Mouse (Mus musculus): ENCODE data around the gene Upp2.

Upp2 gene

DNA sequence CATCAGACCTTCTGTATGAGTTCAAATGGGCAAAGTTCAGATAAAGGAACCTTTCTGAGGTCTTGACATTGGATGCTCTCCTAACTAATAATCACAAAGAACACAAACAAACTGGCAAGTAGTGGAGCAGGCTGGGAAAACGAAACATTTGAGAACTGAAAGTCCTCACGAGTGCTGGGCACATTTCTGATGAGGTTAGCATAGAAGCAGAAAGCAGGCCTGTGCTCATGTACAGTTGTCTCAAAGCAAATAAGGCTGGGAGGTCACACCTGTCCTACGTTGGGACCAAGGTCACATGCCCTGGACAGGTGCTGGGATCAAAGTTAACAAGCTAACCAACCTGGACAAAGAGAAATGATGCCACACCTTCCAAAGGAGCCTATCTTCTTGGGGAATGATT lies 187.6 kb downstream of the Upp2 start:
- DNase-seq (ENCODE audit: low spot score in 2 of 2): no peak

GRCm38 (mm10) chr2:58758081-58758480 lies 191.0 kb downstream of the Upp2 start:
- no peak for DNase-seq (ENCODE audit: low spot score in 2 of 2)

DNA sequence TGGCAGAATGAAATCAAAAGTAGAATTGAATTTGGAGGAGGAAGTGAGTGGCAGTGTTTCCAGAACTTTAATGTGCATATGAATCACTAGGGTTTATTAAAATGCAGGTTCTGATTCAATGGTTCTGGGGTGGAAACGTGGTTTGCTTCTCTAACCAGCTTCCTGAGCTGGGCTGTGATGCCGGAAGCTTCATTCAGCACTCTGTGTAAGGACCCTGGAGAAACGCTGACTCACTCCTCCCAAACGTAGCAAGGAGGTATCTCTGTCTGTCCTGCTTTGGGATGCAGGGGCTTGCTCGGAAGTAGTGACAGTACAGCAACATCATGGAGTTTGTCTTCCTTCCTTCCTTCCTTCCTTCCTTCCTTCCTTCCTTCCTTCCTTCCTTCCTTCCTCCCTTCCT lies 192.6 kb downstream of the Upp2 start:
- no peak for DNase-seq (ENCODE audit: low spot score in 2 of 2)

DNA sequence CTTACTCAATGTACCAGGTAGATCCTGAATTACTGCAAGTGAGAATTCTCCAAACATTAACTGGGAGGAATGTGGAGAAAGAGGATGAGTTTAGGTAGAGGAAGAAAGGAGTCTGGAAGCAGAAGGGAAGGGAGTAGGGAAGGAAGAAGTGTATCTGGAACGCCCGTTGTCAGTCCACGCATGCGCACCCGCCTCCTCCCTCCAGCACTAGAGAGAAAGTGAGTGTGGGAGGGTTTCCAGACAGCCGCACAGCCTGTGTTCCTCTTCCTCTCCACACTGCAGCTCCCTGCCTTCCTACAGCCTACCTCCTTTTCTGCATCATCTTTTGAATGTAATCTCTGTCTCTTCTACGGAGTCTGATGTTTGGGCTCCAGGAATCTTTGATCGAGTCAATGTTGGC lies 198.0 kb downstream of the Upp2 start:
- DNase-seq (ENCODE audit: low spot score in 2 of 2): peak; percentile 49 to 52

DNA sequence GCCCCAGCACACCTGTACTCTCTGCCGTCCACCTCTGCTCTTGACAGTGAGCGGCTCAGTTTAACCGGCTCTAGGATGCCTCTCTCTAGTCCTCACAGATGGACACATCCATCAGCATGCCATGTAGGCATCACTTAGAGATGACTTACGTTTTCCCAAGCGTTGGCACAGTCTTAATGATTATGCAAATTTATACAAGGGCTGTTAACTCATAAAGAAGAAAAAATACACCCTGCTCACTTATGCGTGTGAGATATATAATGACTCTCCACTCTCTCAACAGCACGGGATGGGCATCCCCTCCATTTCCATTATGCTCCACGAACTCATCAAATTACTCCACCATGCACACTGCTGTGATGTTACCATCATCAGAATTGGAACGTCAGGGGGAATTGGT lies 206.7 kb downstream of the Upp2 start:
- DNase-seq (ENCODE audit: low spot score in 2 of 2): no peak

- no peak for DNase-seq (ENCODE audit: low spot score in 2 of 2)
Measured at GRCm38 (mm10) chr2:58778986-58779495, 211.9 kb downstream of the Upp2 start.

GRCm38 (mm10) chr2:58783526-58783925 lies 216.4 kb downstream of the Upp2 start:
- DNase-seq (ENCODE audit: low spot score in 2 of 2): no peak

- no peak for DNase-seq (ENCODE audit: low spot score in 2 of 2)
Measured at GRCm38 (mm10) chr2:58786177-58786576, 219.1 kb downstream of the Upp2 start.

DNA sequence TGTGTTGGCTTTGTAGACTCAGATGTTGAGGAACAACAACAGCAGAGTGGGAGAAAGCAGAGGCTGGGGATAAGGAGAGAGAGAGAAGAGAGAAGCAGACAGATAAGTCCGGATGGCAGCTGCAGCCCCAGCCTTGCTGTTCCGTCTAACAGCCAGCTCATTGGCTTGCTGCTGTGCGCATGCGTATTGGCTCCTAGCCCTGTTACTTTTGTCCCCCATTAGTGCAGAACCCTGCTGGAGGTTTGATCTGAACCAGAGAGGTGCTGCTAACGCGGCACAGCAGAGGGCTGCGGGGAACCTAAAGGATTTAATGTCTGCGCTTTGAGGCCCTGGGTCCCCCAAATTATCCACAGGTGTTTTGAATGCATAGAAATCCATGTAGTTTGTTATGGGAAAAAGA lies 219.6 kb downstream of the Upp2 start:
- DNase-seq (ENCODE audit: low spot score in 2 of 2): peak; percentile 37 to 54

GRCm38 (mm10) chr2:58787360-58787759 lies 220.3 kb downstream of the Upp2 start:
- DNase-seq (ENCODE audit: low spot score in 2 of 2): peak; percentile 27 to 31

DNA sequence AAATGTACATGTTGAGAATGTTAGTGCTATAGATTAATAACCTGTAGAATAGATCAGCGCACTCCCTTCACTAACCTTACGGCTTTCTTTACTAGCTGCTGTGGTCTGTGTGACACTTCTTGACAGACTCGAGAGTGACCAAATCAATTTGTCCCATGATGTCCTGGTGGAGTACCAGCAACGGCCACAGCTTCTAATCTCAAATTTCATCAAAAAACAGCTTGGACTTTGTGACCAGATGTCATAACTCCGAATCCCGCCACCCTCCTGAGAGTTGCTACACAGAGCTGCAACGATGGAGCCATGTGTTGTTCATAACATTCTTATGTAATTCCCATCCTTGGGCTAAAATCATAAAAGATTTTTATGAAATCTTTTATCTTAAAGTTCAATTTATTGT lies 222.8 kb downstream of the Upp2 start:
- DNase-seq (ENCODE audit: low spot score in 2 of 2): no peak

DNA sequence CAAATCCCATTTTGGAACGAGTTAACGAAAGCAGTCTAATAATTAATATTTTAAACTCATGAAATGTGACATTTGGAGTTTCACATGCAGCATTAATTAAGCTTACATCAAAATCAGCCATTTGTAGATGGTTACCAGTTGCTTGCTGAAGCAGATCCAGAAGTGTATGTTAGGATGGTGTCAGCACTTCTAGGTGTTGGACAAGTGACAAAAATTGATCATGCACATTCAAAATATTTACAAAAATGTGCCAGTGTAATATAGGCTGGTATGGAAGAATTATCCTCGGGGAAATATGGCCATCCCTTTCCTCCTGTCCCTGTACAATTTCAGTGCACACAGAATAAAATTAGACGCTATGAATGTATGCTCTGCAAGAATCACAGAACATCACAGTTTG lies 223.3 kb downstream of the Upp2 start:
- DNase-seq (ENCODE audit: low spot score in 2 of 2): no peak

DNA sequence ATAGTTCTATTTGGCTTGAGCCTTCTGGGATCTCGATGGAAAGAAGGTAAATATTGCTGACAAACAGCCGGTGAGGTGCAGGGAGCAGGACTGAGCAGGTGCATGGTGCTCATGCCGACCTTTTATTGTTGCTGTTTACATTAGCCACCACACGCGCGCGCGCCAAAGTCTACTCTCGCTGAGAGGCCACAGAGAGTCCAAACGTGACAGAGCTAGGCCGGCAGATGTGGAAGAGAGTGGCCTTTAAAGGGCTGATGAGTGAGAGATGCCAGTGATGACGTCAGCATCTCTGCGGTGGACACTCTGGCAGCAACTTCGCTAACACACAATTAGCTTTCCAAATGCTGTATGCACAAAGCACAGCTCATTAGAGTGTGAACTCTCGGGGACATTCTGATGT lies 227.4 kb downstream of the Upp2 start:
- DNase-seq (ENCODE audit: low spot score in 2 of 2): no peak

GRCm38 (mm10) chr2:58795432-58795831 lies 228.3 kb downstream of the Upp2 start:
- no peak for DNase-seq (ENCODE audit: low spot score in 2 of 2)

- DNase-seq (ENCODE audit: low spot score in 2 of 2): no peak
Measured at GRCm38 (mm10) chr2:58797506-58797905, 230.4 kb downstream of the Upp2 start.

- DNase-seq (ENCODE audit: low spot score in 2 of 2): no peak
Measured at GRCm38 (mm10) chr2:58799126-58799525, 232.0 kb downstream of the Upp2 start.

- DNase-seq (ENCODE audit: low spot score in 2 of 2): no peak
Measured at GRCm38 (mm10) chr2:58799623-58800022, 232.5 kb downstream of the Upp2 start.

DNA sequence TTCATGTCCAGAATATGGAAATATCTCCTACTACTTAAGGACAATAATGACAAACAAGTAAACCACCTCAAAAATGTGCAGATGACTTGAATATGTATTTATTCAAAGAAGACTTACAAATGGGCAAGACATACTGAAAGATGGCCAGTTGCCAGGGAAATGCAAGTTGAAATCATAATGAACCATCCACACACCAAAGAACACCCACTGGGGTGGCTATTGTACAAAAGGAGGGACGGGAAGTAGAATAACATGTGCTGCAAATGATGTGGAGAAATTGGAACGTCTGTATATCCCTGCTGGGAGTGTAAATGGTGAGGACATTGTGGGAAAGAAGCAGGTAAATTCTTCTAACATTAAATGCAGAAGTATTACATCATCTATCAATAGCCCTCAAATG lies 245.8 kb downstream of the Upp2 start:
- DNase-seq (ENCODE audit: low spot score in 2 of 2): no peak

GRCm38 (mm10) chr2:58828910-58829600 lies 262.0 kb downstream of the Upp2 start:
- DNase-seq (ENCODE audit: low spot score in 2 of 2): no peak

GRCm38 (mm10) chr2:58829981-58830742 lies 263.1 kb downstream of the Upp2 start:
- no peak for DNase-seq (ENCODE audit: low spot score in 2 of 2)

- no peak for DNase-seq (ENCODE audit: low spot score in 2 of 2)
Measured at GRCm38 (mm10) chr2:58832253-58832980, 265.3 kb downstream of the Upp2 start.

GRCm38 (mm10) chr2:58841021-58841420 lies 273.9 kb downstream of the Upp2 start:
- no peak for DNase-seq (ENCODE audit: low spot score in 2 of 2)

DNA sequence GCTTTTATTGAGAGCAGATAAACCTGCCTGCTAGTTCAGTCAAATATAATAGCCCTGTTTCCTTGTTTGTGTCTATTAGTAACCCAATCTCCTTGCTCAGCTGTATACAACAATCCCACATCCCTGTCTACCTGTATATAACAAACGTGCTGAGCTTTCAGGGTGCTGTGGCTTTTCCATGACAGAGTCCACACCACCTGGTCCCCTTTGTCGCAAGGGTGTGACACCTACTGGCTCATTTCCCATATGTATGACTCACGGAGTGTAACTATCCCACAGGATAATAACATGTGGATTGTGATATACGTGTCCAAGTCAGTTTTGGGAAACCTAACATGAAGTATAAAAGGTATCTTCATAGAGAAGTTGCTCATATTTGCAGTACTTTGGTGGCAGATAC lies 275.3 kb downstream of the Upp2 start:
- DNase-seq (ENCODE audit: low spot score in 2 of 2): no peak
